Comparison of ENCODE assay signal across 8 mouse cellular contexts in genomic region chr10:79926491-79927323, GRCm38 (mm10). TPM values are rescaled to one million over a fixed set of nuclear protein-coding genes. Genes with fewer than 3 reads are reported as not detected.
DNase-seq lines count a peak whose midpoint lies in the region; ATAC-seq lines count a peak whose summit lies in the region.

Gene Arid3a (plus strand): TSS chr10:79927043.

- peak within 1 kb of the TSS; percentile 96 for H3K27ac ChIP-seq in intestine, embryonic 15.5 days

- H3K9ac ChIP-seq in intestine, embryonic 15.5 days: peak within 1 kb of the TSS; percentile 97

- H3K4me3 ChIP-seq in intestine, embryonic 15.5 days (replicated peaks): peak within 1 kb of the TSS; percentile 98

- peak within 1 kb of the TSS; percentile 92 for H3K4me2 ChIP-seq in intestine, embryonic 15.5 days (replicated peaks)

- WGBS in intestine, embryonic 15.5 days: under 1% methylated on average over 63 of the region's 63 CpGs

- H3K27me3 ChIP-seq in intestine, embryonic 15.5 days (replicated peaks): peaks cover 18% of the 10 kb centered on the region

- H3K36me3 ChIP-seq in intestine, embryonic 15.5 days: peaks cover 12% of the 10 kb centered on the region

- peak; percentile 80 for DNase-seq in adrenal gland, adult 8-10 months
- DNase-seq in embryo, embryonic 11.5 days (ENCODE audit: low read depth, low spot score): peak; percentile 94
- DNase-seq in gastrocnemius, postnatal 36 days: peak; percentile 77 to 83
- DNase-seq in left cerebral cortex, postnatal 25 days (ENCODE audit: low spot score in 2 of 2): peak; percentile 88 to 90
- peak; percentile 96 for DNase-seq in mesoderm, embryonic 11.5 days (ENCODE audit: low read depth, low spot score)
- peak; percentile 88 for DNase-seq in right cerebral cortex, postnatal 25 days
- peak; percentile 83 to 90 for DNase-seq in urinary bladder, postnatal 36 days (ENCODE audit: low spot score in 2 of 2)

- intact Hi-C loops in gastrocnemius, postnatal 36 days (cut with DNase I): loop anchor here (2.0 kb wide), 1 partner anchor 28 kb away; no protein-coding TSS in a partner anchor
- intact Hi-C loops in left cerebral cortex, postnatal 25 days (cut with DNase I): no loop called here

- peaks cover 40% of the 10 kb centered on the region for H3K4me1 ChIP-seq in intestine, embryonic 15.5 days (replicated peaks)

- H3K9me3 ChIP-seq in intestine, embryonic 15.5 days: no peaks in the 10 kb centered on the region

- peak; percentile 86 for ATAC-seq in intestine, embryonic 15.5 days

RNA-seq across cellular contexts. Expression of gene Arid3a, which starts in this region (rescaled TPM):
- total RNA-seq in adrenal gland, adult 8-10 months (2022): 1 to 10 TPM; 5.3 to 9.8 (median 7.5) TPM
- 1 to 10 TPM; 1.3 to 1.8 TPM for total RNA-seq in gastrocnemius, postnatal 36 days (2021)
- polyA plus RNA-seq in intestine, embryonic 15.5 days (2015; fragmentation: Nextera tagmentation; extraction: Ambion mirVana): 18.7 and 19.0 TPM in 2 replicates
- 1 to 10 TPM; 5.4 to 8.6 TPM for total RNA-seq in left cerebral cortex, postnatal 25 days (2021)

Comparison
In these comparisons a context has a peak if more than half of its experiments do, and no peak if none do; other contexts are left out.
1. Peak in every context shown above with its lines: DNase-seq, ATAC-seq, H3K4me3 ChIP-seq and H3K27ac ChIP-seq.